Mouse (Mus musculus): Measurements from ENCODE around the gene Gm10376. TPM values are rescaled to one million over a fixed set of nuclear protein-coding genes. Genes with fewer than 3 reads are reported as not detected.
"Not testable (repeated sequence)": the region's sequence is repeated elsewhere in the genome, so short reads cannot be mapped to it uniquely, and the experiment has no call there.

Gm10376 gene
- not detected for polyA plus RNA-seq (2012; fragmentation: generic; extraction: Trizol)

DNA sequence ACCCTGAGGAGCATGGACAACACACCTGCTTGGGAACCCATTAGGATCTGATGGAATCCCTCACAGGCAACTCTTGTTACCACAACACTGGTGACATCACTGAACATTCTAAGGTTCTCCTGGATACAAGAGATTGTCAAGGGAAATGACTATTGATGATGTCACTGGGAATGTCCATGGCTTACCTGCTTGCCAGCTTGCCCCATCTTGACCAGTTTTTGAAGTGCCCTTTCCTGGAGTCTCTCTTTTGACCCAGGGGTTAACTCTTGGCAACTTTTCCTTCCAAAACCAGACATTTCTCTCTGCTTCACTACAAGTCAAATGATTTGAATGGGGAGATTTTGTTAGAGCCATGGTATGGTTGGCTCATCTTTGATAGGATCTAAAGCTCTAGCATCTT is at the start of gene Gm10376:
Gm10376 (minus strand) TSS at position 101 of the 400 bp plus-strand sequence.
- H3K36me3 ChIP-seq (ENCODE audit: control insufficient read depth, insufficient read depth); H3ac ChIP-seq (ENCODE audit: control insufficient read depth, insufficient read length); H3K27me3 ChIP-seq (ENCODE audit: control insufficient read depth, insufficient read depth, insufficient read length); H3K79me2 ChIP-seq (ENCODE audit: control insufficient read depth, insufficient read depth); H3K4me2 ChIP-seq (ENCODE audit: low read depth); H3K4me3 ChIP-seq: not testable (repeated sequence)

- H3K4me3 ChIP-seq; H3K36me3 ChIP-seq (ENCODE audit: control insufficient read depth, insufficient read depth); H3K79me2 ChIP-seq (ENCODE audit: control insufficient read depth, insufficient read depth); H3K4me2 ChIP-seq (ENCODE audit: low read depth); H3K27me3 ChIP-seq (ENCODE audit: control insufficient read depth, insufficient read depth, insufficient read length); H3ac ChIP-seq (ENCODE audit: control insufficient read depth, insufficient read length): not testable (repeated sequence)
These were observed 44.8 kb upstream of the Gm10376 start for GRCm38 (mm10) chr14:43060179-43060578.

DNA sequence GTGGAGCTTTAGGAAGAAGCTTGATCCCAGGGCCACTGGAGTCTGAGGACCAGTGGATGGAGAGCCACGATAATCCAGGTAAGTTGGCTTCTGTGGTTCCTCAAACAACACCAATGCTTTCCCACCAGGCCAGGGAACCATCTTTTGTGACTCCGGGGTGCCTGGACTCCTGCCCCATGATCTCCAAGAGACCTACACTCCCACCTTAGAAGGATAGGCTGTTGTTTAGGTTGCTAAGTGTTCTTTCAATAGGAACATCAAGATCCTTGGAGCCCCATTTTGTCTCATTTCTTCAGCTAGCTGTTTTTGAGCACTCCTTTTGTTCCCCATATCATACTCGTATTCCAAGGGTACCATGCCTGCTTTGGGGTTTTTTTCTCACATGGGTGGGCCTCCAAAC is 42.6 kb upstream of the Gm10376 start:
- not testable (repeated sequence) for H3K36me3 ChIP-seq (ENCODE audit: control insufficient read depth, insufficient read depth); H3K4me3 ChIP-seq; H3K27me3 ChIP-seq (ENCODE audit: control insufficient read depth, insufficient read depth, insufficient read length); H3ac ChIP-seq (ENCODE audit: control insufficient read depth, insufficient read length); H3K79me2 ChIP-seq (ENCODE audit: control insufficient read depth, insufficient read depth); H3K4me2 ChIP-seq (ENCODE audit: low read depth)

DNA sequence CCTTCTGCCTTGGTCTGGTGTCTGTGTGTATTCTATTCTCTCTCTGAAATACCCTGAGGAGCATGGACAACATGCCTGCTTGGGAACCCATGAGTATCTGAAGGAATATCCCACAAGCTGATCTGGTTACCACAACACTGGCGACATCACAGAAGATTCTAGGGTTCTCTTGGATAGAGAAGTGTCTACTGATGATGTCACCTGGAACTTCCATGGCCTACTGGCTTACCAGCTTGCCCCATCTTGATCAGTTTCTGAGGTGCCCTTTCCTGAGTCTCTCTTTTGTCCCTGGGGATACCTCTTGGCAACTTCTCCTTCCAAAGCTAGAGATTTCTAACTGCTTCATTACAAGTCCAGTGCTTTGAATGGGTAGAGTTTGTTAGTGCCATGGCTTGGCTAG is 21.9 kb downstream of the Gm10376 start, which contains the start of gene Gm8082:
Gm8082 (minus strand) TSS at position 101 of the 400 bp plus-strand sequence.
- H3K79me2 ChIP-seq (ENCODE audit: control insufficient read depth, insufficient read depth); H3ac ChIP-seq (ENCODE audit: control insufficient read depth, insufficient read length); H3K36me3 ChIP-seq (ENCODE audit: control insufficient read depth, insufficient read depth); H3K4me2 ChIP-seq (ENCODE audit: low read depth); H3K4me3 ChIP-seq; H3K27me3 ChIP-seq (ENCODE audit: control insufficient read depth, insufficient read depth, insufficient read length): not testable (repeated sequence)

Other genes with a start within 250 kb of the Gm10376 start
- not detected for gene Gm3015, start 246.8 kb downstream of the Gm10376 start, polyA plus RNA-seq (2012; fragmentation: generic; extraction: Trizol)
- gene Gm10377, start 217.6 kb downstream of the Gm10376 start, polyA plus RNA-seq (2012; fragmentation: generic; extraction: Trizol): not detected
- not detected for gene Gm21977, start 162.2 kb downstream of the Gm10376 start, polyA plus RNA-seq (2012; fragmentation: generic; extraction: Trizol)
- not detected for gene Gm8082, start 22.0 kb downstream of the Gm10376 start, polyA plus RNA-seq (2012; fragmentation: generic; extraction: Trizol)
- gene Gm8094, start 61.0 kb upstream of the Gm10376 start, polyA plus RNA-seq (2012; fragmentation: generic; extraction: Trizol): 0.04 TPM
- not detected for gene Gm8104, start 85.0 kb upstream of the Gm10376 start, polyA plus RNA-seq (2012; fragmentation: generic; extraction: Trizol)
- gene Gm7233, start 164.2 kb upstream of the Gm10376 start, polyA plus RNA-seq (2012; fragmentation: generic; extraction: Trizol): not detected
- gene Gm8122, start 219.7 kb upstream of the Gm10376 start, polyA plus RNA-seq (2012; fragmentation: generic; extraction: Trizol): not detected
- 0.10 TPM for gene Gm8126, start 243.0 kb upstream of the Gm10376 start, polyA plus RNA-seq (2012; fragmentation: generic; extraction: Trizol)

All from myocyte (in vitro differentiated cells).